Mouse (Mus musculus) left cerebral cortex, postnatal 25 days (tissue): ENCODE measurements around the gene Gm826. TPM values are rescaled to one million over a fixed set of nuclear protein-coding genes. Genes with fewer than 3 reads are reported as not detected.
A peak's percentile ranks its signal among the peaks of the same experiment; 100 is the strongest.

Source experiments
- DNase-seq, 2 experiments: peaks; one replicate each; pipeline ENCODE4 v3.0.0; 2022; ENCODE audit warnings: low spot score in 2 of 2, mixed read lengths in 1 of 2
- intact Hi-C: fragments of 180-260 bp; cut with DNase I; formaldehyde crosslinking; loops from one replicate; pipeline ENCODE4 v1.15.1; 2025
- total RNA-seq, 2 experiments: library from RNA; stranded (reverse); gene quantifications; 2 replicates each; pipeline ENCODE4 v1.2.3; 2021

Gene Gm826
- total RNA-seq, 2 experiments from 2014 or later, result not detected

- no peak for DNase-seq
Measured at GRCm38 (mm10) chr2:160357442-160357841, 23.5 kb upstream of the Gm826 start.

DNA sequence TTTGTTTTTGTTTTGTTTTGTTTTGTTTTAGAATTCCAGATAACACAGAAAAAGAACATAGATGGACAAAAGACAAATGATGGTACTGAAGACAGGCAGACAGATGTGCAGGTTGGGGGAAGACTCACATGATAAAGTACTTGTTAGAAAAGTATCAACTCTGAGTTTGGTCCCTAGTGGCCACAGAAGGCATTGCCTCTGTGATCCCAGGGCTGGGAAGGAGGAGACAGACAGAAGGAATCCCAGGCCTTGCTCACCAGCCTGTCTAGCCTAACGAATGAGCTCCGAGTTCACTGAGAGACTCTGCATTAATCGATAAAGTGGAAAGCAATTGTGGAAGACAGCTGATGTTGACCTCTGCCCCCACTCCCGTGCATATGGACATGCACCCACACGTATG is 22.2 kb upstream of the Gm826 start:
- intact Hi-C loops, result no loop called here
- DNase-seq, result no peak

More at GRCm38 (mm10) chr2:160357442-160357841, 23.5 kb upstream of the Gm826 start:
- intact Hi-C loops, result no loop called here

DNA sequence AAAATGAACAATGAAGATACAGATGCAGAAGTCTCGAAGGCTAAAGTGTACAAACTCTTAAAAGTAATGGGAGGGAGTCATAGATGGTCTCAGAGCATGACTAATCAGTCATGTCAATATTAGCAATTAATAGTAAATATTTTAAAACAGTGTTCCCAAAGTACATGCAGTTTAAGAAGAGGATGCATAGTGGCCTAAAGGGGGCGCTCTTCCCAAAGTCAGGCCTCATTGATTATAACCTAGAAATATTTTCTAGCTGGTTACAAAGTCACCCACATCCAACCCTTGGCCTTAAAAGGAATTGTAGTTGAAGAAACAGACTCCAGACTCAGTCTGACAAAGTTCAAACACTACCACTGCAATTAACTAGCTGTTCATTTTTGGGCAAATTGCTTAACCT is 20.4 kb upstream of the Gm826 start:
- DNase-seq, result no peak
- intact Hi-C loops, result no loop called here

GRCm38 (mm10) chr2:160353581-160353980 is 19.6 kb upstream of the Gm826 start:
- intact Hi-C loops, result no loop called here
- DNase-seq, result no peak

- DNase-seq, result no peak
- intact Hi-C loops, result no loop called here
Measured at GRCm38 (mm10) chr2:160351038-160351574, 17.1 kb upstream of the Gm826 start.

DNA sequence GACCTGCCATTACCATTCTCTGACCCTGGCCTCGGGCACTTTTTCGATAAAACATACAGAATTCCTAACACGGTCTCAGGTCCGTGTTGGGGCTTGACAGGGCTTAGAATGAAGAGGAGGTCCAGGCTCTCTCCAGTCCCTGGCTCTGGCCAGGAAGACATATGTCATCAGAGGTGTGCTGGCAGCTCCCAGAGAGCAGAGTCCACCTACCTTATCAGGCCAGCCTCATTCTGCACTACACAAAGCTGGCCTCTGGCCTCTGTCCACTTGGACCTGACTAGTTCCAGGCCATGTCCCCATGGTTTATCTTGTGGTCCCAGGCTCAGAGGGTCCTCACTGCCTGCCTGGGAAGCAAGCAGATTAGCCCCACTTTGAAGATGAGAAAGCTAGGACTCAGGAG is 15.6 kb upstream of the Gm826 start:
- intact Hi-C loops, result no loop called here
- DNase-seq, result no peak

DNA sequence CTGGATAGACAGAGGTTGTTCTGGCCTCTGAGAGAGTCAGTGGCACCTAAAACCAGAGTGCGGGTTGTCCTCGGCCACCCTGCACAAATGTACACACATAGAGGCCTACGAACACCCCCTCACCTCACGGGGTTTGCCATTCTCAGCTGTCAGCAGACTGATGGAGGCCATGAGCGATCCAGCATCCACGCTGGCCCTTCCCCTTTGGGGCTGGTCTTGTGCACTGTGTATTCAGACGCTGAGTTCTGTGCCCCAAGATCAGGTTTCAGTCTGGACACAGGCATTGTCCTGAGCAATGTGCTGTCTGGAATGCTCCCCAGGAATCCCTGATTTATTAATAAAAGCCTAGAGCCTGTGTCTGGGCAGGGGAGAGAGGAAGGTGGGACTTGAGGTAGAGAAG is 14.8 kb upstream of the Gm826 start:
- intact Hi-C loops, result no loop called here
- DNase-seq, result no peak

DNA sequence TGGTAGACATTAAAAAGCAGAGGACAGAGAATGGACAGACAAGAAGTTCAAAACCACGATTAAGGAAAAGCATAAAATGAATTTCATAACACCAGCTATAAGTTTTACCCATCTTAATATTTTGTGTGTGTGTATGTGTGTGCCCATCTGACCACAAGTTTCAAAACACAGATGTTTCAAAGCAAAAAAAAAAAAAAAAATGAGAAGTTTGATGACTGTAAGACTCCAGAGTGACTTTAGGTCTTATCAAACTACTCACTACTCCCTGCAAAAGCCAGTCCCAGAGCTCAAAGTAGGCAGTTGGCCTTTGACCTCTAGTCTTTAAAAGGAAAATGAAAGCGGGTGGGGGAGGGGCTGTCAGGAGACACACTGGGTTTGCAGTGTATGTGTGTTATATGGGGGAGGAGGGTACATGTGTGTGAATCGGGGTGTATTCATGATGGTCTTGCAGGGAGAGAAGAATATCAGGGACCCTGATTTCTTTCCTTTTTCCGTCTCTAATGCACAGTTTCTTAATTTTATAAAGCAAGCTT is 14.2 kb upstream of the Gm826 start:
- no peak for DNase-seq
- intact Hi-C loops, result no loop called here

GRCm38 (mm10) chr2:160345644-160346043 is 11.7 kb upstream of the Gm826 start:
- intact Hi-C loops, result no loop called here

GRCm38 (mm10) chr2:160340121-160340520 is 6.2 kb upstream of the Gm826 start:
- DNase-seq, result no peak
- intact Hi-C loops, result no loop called here

More at GRCm38 (mm10) chr2:160345644-160346043, 11.7 kb upstream of the Gm826 start:
- DNase-seq, result no peak

DNA sequence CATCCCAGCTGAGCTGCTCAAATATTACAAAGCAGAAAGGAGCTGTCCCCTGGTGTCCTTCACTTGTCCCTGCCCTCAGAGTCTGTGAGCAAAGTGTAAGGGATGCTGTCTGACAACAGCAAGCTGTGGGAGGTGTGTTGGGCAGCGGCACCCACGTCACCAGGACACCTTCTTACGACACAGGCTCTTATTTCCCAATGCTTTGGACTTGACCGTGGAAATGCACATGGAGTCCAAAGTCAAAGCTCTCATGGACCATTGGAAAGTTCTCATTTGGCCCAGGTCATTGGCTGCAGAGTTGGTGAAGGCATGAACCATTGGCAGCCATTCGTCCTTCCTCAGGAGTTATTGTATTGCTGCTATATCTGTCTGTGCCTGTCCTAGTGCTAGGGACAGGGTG is 5.6 kb upstream of the Gm826 start:
- intact Hi-C loops, result no loop called here

DNA sequence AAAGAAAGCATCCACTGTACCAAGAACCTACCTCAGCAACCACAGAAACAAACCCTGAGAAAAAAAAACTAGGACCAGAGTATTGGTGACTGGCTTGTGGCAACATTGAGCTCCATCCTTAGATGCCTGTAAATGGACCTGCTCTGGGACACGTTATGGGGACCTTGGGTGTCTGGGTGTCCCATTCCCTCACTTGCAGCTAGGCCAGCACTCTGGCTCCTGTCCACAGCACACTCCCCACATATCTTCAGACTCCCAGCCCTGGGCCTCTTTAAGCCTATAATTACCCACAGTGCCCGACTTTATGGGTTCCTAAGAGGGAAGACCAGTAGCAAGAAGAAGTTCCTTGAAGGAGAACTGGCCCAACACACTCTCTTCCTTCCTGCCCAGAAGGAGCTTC is 2.1 kb upstream of the Gm826 start:
- no peak for DNase-seq
- intact Hi-C loops, result no loop called here

More for the DNA sequence above, 5.6 kb upstream of the Gm826 start:
- no peak for DNase-seq

- no peak for DNase-seq
- intact Hi-C loops, result no loop called here
Measured at GRCm38 (mm10) chr2:160335043-160335442, 1.1 kb upstream of the Gm826 start.

DNA sequence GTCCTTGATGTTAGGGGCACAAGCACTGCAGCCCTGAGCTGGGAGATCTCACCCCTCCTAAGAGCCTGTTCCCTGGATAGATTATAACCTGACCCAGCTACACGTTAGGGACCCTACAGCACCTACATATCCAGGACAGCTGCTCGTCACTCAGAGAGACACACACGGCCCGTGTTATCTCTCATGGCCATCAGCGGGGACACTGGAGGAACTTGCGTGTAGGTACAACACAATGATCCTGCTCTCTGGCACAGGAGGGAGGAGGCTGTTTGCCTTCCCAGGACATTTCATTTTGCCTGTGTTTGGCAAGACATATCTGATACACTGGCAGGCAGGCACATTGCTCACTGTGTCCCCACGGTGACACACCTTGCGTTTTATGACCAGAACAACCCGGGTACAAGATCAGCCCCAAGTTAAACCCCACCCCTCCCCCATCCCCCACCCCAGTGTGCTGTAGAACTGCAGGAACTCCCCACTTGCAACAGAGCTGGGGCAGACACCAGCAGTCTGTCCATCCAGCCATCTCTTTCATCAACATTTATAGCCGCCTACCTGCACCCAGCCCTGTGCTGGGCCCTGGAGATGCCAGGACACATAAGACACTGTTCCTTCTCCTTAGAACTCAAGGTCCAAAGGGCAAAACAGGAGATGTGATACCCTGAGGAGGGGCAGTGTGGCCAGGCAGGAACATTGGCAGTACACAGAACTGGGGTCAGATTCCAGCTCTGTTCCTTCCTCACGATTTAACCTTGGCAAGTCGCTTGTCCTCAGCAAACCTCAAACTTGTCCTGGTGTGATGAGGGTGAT is 1.2 kb downstream of the Gm826 start:
- intact Hi-C loops, result no loop called here
- no peak for DNase-seq

DNA sequence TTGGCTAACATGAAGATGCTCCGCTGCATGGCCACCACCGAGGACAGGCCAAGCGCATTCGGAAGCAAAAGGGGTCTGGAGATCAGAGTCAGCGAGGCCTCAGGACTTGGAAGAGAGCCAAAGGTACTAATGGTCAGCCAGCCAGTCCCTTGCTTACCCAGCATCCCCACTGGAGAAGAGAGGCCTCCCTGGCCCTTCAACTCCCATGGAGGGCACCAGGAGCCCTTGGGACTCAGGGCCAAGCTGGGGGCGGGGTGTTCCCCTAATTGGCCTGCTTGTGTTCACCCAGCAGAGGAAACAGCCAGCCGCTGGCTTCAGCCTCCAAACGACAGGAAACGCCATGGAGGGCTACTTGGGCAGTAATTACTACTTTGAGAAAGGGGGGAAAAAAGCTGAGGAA is 5.1 kb downstream of the Gm826 start:
- intact Hi-C loops, result no loop called here
- DNase-seq, result peak in 1 of 2 experiments; percentile 28

GRCm38 (mm10) chr2:160327716-160328115 is 6.2 kb downstream of the Gm826 start:
- intact Hi-C loops, result no loop called here
- no peak for DNase-seq

- intact Hi-C loops, result no loop called here
- DNase-seq, result peak in 1 of 2 experiments; percentile 2
Measured at GRCm38 (mm10) chr2:160327167-160327566, 6.8 kb downstream of the Gm826 start.

DNA sequence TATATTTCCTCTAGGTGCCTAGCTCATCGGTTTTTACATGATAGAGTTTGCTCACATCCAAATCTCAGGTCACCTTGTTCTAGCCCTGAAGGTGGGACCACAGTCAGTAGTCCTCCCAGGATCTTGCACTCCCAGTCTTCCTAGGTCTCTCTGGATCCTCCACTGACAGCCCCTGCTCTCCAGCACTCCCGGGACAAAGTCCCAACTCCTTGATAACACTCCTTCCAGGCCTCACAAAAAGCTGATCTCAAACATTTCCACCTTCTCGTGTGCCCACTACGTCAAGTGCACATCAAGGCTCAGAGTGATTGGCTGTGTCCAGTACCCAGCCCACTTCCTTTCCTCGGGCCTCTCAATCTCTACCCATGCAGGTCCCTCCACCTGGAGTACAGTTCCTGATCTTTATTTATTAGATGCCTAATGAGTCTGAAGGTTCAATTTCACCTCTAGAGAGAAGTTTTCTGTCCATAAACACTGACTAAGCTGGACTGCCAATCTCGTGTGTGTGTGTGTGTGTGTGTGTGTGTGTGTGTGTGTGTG is 8.8 kb downstream of the Gm826 start:
- intact Hi-C loops, result no loop called here
- no peak for DNase-seq

DNA sequence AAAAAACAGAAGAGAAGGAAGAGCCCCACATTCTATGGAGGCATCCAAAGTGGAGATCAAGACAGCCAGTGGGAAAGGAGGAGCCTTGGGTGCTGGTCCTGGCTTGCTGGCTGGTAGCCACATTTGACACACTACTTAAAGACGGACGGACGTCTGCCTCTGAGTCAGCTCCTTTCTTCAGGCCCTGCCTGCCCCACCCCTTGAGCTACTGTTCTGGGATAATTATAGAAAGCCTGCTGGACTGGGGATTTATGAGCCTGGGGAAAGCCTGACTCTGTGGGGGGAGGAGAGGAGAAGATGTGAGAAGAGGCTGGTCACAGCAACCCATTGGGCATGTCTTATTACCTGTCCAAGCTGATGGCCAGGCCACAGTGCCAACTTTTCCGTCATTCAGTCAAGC is 12.1 kb downstream of the Gm826 start:
- DNase-seq, result no peak
- intact Hi-C loops, result no loop called here

DNA sequence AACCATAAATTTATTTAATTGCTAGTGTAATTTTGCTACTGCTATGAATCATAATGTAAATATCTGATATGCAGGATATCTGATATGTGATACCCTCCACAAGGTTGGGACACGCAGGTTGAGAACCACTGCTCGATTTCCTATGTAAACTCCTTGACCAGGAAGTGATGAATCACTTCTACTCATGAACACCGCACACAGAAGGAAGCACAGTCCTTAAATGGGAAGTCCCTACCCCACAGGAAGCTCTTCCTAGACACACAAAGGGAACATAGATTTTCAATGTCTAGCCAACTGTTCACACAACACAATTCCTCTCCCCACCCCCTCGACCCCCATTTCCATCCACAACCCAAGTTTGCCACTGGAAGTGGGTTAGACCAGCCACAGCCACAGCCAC is 15.7 kb downstream of the Gm826 start:
- DNase-seq, result no peak
- intact Hi-C loops, result no loop called here

- peak; percentile 7 to 25 for DNase-seq
- intact Hi-C loops, result no loop called here
Measured at GRCm38 (mm10) chr2:160313595-160314007, 20.4 kb downstream of the Gm826 start.
